Mouse (Mus musculus) embryonic fibroblast, embryonic 13.5 days (primary cell): ENCODE measurements around the gene Idua.

Experiments
- CTCF ChIP-seq: IDR thresholded peaks from 2 replicates; pipeline ENCODE4 v1.5.1; 2011; ENCODE audit warnings: mild to moderate bottlenecking, control low read depth, low read length, moderate library complexity, borderline replicate concordance; ENCODE audit not compliant: insufficient read depth
- POLR2A ChIP-seq: IDR thresholded peaks from 2 replicates; pipeline ENCODE4 v1.6.1; 2011; ENCODE audit warnings: low read depth, mild to moderate bottlenecking, control low read depth, low read length, moderate library complexity

DNA sequence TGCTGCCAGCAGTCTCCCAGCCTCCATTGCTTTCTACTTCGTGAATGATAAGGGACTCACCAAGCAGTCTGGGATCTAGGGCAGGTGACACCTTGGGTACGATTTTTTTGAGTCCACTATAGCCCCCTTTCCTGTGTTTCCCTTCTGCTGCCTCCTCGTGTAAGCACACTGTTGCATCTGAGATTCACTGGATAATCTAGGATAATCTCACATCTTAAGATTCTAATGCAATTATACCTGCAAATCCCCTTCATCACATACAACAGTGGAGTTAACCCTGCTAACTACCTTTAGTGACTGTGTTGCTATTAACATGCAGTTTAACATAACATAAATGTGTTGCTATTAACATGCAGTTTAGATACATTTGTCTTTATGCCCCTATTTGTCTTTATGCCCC lies 4.9 kb downstream of the Idua start:
- TF ChIP-seq CTCF (no peak), POLR2A (no peak)
